Mouse (Mus musculus): ENCODE measurements around the gene Zzz3.

Zzz3 gene

GRCm38 (mm10) chr3:152465338-152465737 is 70.1 kb downstream of the Zzz3 start:
- no peak for DNase-seq (ENCODE audit: low read depth in 2 of 2, low spot score in 2 of 2)

- no peak for DNase-seq (ENCODE audit: low read depth in 2 of 2, low spot score in 2 of 2)
These were observed 71.6 kb downstream of the Zzz3 start for GRCm38 (mm10) chr3:152466849-152467248.

DNA sequence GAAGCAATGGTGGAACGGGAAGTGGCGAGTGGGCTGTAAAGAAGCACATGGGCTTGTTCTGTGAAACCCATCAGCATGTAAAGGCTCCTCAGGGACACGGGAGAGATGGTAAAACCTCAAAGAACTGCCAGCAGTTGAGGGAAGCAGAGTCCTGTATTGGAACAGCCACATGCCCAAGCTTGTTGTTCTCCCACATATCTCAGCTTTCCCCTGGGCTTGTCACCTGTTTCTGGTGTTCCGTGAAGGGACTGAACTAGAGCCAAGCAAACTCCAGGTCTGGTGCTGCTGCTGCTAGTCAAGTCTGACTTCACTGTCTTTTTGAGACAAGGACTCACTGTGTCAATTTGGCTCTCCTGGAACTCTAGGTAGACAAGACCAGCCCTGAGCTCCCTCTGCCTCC is 72.0 kb downstream of the Zzz3 start:
- no peak for DNase-seq (ENCODE audit: low read depth in 2 of 2, low spot score in 2 of 2)

GRCm38 (mm10) chr3:152468032-152468431 is 72.8 kb downstream of the Zzz3 start:
- no peak for DNase-seq (ENCODE audit: low read depth in 2 of 2, low spot score in 2 of 2)

DNA sequence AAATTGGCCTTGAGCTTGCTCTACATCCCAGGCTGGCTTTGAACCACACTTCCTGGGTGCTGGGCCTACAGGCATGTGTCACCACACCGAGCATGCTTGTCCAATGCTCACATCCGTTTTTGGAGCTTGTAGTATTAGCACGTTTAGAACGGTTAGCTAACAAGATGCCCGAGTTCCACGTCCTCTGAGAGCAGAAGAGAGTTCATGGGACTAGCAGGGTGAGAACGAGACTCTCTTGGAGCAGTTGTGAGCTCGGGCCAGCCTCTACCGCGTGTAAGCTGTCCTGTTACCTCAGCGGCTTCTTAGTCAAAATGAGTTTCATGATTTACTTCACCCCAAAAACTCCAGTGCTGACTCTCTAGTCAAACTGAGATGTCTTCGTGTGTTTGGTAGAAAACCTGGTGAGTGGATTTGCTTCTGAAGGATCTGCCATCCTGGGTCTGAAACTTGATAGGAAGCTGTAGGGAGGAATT is 73.3 kb downstream of the Zzz3 start:
- no peak for DNase-seq (ENCODE audit: low read depth in 2 of 2, low spot score in 2 of 2)

- no peak for DNase-seq (ENCODE audit: low read depth in 2 of 2, low spot score in 2 of 2)
These were observed 74.3 kb downstream of the Zzz3 start for GRCm38 (mm10) chr3:152469423-152470200.

DNA sequence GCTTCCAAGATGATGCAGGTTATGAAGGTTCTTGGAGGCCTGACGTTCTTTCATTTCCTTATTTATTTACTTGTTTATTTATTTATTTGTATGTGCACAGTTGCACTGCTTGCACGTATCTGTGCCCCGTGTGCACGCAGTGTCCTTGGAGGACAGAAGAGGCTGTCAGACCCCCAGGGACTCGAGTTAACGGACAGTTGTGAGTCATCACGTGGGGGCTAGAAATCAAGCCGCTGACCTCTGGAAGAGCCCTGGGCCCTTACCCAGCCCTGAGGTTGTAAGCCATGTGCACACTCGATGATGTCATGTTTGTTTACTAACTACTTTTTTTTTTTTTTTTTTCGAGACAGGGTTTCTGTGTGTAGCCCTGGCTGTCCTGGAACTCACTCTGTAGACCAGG is 75.1 kb downstream of the Zzz3 start:
- DNase-seq (ENCODE audit: low read depth in 2 of 2, low spot score in 2 of 2): no peak

DNA sequence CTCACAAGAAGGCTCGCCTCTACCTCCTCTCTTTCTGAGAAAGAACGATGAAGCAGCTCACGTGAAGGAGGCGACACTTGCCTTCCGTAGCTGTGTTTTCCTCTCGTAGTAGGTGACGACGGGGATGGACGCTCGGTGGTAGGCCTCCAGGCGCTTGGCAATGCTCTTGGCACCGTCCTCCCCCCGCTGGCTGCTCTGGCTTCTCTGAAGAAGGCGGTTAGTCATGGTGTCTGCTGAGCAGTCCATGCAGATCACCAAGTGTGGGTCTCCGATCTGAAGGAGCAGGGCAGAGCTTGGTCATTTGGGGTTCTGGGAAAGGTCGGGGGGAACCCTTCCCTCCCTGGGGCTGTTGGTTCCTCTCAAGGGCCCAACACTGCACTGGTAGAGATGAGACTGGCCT is 77.4 kb downstream of the Zzz3 start:
- DNase-seq (ENCODE audit: low read depth in 2 of 2, low spot score in 2 of 2): no peak

- DNase-seq (ENCODE audit: low read depth in 2 of 2, low spot score in 2 of 2): peak in 1 of 2 experiments; percentile 22
These were observed 79.5 kb downstream of the Zzz3 start for GRCm38 (mm10) chr3:152474582-152475277.

DNA sequence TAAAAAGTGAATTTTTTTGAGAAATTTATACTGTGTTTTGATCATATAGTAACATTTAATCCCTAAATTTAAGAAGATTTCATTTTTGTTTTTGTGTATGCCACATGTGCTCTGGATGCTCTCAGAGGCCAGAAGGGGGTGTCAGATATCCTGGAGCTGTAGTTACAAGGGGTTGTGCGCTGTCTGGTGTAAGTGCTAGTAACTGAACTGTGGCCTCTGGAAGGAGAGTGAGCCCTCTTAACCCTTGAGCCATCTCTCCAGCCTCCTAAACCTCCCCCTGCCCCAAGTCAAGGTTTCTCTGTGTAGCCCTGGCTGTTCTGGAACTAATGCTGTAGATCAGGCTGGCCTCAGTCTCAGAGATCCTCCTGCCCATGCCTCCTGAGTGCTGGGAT is 80.0 kb downstream of the Zzz3 start:
- DNase-seq (ENCODE audit: low read depth in 2 of 2, low spot score in 2 of 2): no peak

GRCm38 (mm10) chr3:152475894-152476293 is 80.6 kb downstream of the Zzz3 start:
- no peak for DNase-seq (ENCODE audit: low read depth in 2 of 2, low spot score in 2 of 2)

DNA sequence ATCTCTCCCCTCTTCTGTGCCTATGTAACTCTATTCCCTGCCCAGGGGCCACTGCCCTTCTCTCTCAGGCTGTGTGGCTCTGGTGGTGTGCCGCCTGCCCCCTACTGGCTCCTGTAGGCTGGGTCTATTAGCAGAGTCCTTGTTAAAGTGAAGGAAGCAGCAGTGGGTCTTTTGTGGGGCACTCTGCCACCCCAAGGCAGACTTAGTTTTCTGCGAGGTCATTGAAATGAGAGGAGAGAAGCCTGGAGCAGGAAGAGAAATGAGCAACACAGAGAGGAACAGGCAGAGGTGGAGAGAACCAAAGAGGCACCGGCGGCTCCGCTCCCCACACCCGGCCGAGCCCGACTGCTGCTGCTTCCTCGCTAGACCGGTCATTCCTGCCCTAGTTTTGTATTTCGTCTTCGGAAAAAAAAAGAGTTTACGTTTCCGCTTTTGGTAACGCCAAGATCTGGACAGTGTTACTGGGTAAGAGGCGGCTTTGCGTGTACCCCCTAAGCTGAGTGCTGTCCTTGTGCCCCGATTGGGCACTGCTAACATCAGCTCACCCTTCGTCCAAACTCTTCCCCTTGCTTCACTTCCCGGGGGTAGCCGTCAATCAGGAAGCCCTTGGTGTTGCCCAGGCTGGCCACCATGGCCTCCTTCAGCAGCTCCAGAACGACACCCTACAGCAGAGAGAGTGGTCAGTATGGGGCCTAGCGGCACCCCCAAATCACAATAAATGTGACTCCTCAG is 82.7 kb downstream of the Zzz3 start:
- peak; percentile 38 to 52 for DNase-seq (ENCODE audit: low read depth in 2 of 2, low spot score in 2 of 2)

DNA sequence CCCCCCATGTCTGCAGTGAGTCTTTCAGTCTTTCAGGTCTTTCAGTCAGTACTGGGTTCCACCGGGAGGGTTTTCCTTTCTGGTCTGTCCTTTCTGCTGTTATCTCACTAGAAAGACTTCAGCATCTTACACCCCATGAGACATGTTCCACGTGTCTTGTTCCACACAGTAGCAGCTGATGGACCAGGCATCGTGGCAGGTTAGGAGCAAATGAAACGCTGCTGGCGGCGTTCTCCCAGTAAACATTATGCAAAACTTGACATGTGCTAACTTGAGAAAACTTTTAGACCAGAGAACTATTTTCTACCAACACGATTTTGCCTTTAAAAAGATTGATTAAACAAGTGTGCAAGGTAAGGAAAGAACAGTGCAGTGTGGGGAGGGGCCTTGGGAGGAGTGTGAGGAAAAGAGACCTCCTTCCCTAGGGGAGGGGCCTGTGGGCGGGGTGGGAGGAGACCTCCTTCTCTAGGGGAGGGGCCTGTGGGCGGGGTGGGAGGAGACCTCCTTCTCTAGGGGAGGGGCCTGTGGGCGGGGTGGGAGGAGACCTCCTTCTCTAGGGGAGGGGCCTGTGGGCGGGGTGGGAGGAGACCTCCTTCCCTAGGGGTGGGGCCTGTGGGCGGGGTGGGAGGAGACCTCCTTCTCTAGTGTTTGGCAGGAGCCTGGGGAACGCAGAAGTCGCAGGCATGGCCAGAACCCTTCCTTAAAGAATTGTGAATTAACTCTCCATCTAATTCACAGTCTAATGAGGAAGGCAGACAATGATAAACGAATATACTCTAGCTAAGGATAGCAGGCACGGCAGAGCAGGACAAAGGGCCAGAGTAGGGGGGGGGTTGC is 83.5 kb downstream of the Zzz3 start:
- DNase-seq (ENCODE audit: low read depth in 2 of 2, low spot score in 2 of 2): peak in 1 of 2 experiments; percentile 28

GRCm38 (mm10) chr3:152480336-152480735 is 85.1 kb downstream of the Zzz3 start:
- no peak for DNase-seq (ENCODE audit: low read depth in 2 of 2, low spot score in 2 of 2)

GRCm38 (mm10) chr3:152482182-152482581 is 86.9 kb downstream of the Zzz3 start:
- no peak for DNase-seq (ENCODE audit: low read depth in 2 of 2, low spot score in 2 of 2)

DNA sequence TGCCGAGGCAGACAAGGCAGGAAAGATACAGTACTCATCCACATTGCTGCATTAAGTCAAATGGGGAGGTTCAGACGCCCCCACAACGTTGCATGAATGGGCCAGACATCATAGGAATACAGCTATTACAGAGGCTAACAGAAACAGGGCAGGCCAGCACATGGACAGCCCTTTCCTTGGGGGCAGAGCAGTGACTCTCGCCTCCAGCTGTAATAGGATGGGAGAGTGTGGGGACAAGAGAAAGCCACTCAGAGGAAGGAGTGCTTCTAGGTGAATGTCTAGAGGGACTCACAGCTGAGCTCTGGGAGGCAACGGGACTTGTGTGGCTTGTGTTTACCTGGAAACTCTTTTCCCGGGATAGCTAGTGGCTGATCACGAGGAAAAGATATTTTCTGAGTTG is 88.5 kb downstream of the Zzz3 start:
- no peak for DNase-seq (ENCODE audit: low read depth in 2 of 2, low spot score in 2 of 2)

GRCm38 (mm10) chr3:152484206-152484605 is 88.9 kb downstream of the Zzz3 start:
- no peak for DNase-seq (ENCODE audit: low read depth in 2 of 2, low spot score in 2 of 2)

- no peak for DNase-seq (ENCODE audit: low read depth in 2 of 2, low spot score in 2 of 2)
These were observed 93.7 kb downstream of the Zzz3 start for GRCm38 (mm10) chr3:152488964-152489363.

- DNase-seq (ENCODE audit: low read depth in 2 of 2, low spot score in 2 of 2): no peak
These were observed 95.2 kb downstream of the Zzz3 start for GRCm38 (mm10) chr3:152490423-152490822.

DNA sequence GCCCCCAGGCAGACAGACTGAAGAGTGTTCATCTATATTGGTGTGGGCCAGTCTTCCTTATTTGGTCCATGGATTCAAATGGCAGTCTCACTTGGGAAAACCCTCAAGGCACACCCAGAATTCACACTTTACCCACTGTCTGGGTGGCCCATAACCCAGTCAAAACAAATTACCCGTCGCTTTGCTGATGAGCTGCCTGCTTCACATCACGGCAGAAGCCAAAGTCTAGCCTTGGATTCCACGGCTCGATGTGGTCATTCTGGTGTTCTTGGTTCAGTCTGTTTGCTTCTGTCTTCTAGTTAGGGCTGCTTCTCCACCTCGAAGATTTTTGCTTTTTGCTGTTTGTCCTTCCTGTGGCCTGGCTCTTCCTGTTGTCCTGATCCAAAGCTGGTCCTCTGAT is 97.0 kb downstream of the Zzz3 start:
- DNase-seq (ENCODE audit: low read depth in 2 of 2, low spot score in 2 of 2): no peak

GRCm38 (mm10) chr3:152493813-152494212 is 98.5 kb downstream of the Zzz3 start:
- DNase-seq (ENCODE audit: low read depth in 2 of 2, low spot score in 2 of 2): no peak
